ENCODE assay signal across 18 mouse cellular contexts in the genomic region with DNA sequence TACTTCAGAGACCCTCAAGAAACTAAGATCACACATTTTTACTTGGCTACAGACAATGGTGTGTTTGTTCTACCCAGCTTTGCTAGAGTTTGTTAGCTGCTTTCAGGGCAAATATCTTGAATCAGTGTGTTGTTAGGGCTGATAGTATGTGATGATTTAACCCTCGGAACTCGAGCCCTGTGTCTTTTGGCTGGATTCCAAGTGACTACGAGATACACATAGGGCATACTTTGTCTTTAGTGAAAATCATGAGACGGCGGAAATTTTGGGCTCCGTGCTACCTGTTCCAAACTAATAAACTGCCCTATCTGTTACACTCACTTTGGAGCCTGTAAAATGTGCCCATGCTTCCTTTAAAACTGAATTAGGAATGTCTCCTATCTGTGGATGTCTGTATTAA.
"Had no signal": no experiment of that assay in that cellular context is flagged by ENCODE, and none has a peak within 500 bp of the region (broad histone marks: within the 10 kb centered on the region; RNA-seq: fewer than 3 reads in every experiment).

No protein-coding gene starts in this region.

- H3K4me1 ChIP-seq: limb, embryonic 15.5 days; lung, embryonic 15.5 days had no signal

- H3K9me3 ChIP-seq: kidney, embryonic 15.5 days; limb, embryonic 15.5 days; lung, embryonic 15.5 days had no signal

- H3K36me3 ChIP-seq: kidney, embryonic 15.5 days; limb, embryonic 15.5 days; lung, embryonic 15.5 days had no signal

- DNase-seq: kidney, adult 8-10 months; kidney, postnatal 10 days; kidney, postnatal 36 days; layer of hippocampus, postnatal 36 days; liver, postnatal 0 days; lung, postnatal 10 days; lung, postnatal 4 days; midbrain, embryonic 14.5 days; thymus, adult 18-20 months; thymus, postnatal 14 days; thymus, postnatal 4 days had no signal

- H3K9ac ChIP-seq: kidney, embryonic 15.5 days; limb, embryonic 15.5 days; liver, embryonic 14.5 days; liver, postnatal 0 days; lung, embryonic 15.5 days had no signal

- H3K27me3 ChIP-seq: kidney, embryonic 15.5 days; limb, embryonic 15.5 days; lung, embryonic 15.5 days had no signal

- H3K4me3 ChIP-seq: kidney, embryonic 15.5 days; left cerebral cortex, adult 2 months; limb, embryonic 15.5 days; lung, embryonic 15.5 days had no signal

- H3K4me2 ChIP-seq: kidney, embryonic 15.5 days; limb, embryonic 15.5 days; liver, embryonic 11.5 days; lung, embryonic 15.5 days; midbrain, embryonic 11.5 days had no signal

- H3K27ac ChIP-seq: kidney, embryonic 15.5 days; left cerebral cortex, adult 2 months; limb, embryonic 15.5 days; liver, embryonic 14.5 days; lung, embryonic 15.5 days had no signal

- ATAC-seq: liver, postnatal 0 days had no signal
